ENCODE assay signal across 9 mouse cellular contexts in the genomic region with DNA sequence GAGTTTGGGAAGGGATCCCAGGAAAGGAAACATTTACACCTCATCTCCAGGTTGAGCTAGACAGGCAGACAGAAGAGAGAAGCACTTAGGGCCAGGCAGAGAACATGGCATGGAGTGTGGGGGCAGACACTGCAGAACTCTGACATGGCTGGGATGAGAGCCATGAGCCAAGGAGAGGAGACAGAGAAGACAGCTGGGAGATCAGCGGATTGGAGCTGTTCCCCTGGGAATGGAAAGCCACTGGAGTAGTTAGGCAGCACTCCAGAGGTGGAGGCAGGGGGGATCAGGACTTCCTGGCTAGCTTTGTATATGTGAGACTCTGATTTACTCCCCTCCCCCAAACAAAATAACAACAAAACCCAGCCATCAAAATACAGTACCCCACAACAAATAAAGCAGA. TPM values are rescaled to one million over a fixed set of nuclear protein-coding genes. Genes with fewer than 3 reads are reported as not detected.
DNase-seq lines count a peak whose midpoint lies in the region; ATAC-seq and TF ChIP-seq lines count a peak whose summit lies in the region.
"Had no signal": no experiment of that assay in that cellular context is flagged by ENCODE, and none has a peak within 500 bp of the region (broad histone marks: within the 10 kb centered on the region; RNA-seq: fewer than 3 reads in every experiment).

No protein-coding gene starts in this region.

- 32% methylated on average over 1 of the region's 1 CpGs for WGBS in hindbrain, embryonic 16.5 days
- 33% methylated on average over 1 of the region's 1 CpGs for WGBS in hindbrain, embryonic 13.5 days
- WGBS in lung, postnatal 0 days, result 40% methylated on average over 1 of the region's 1 CpGs

- no peak overlapping the region for H3K9ac ChIP-seq in hindbrain, embryonic 16.5 days (ENCODE audit: low read depth, low read length)
- H3K9ac ChIP-seq in hindbrain, embryonic 13.5 days, result no peak overlapping the region
- H3K9ac ChIP-seq in lung, postnatal 0 days (replicated peaks; ENCODE audit: low read depth), result no peak overlapping the region
- H3K9ac ChIP-seq: forebrain, embryonic 15.5 days had no signal

- no peak overlapping the region for H3K4me3 ChIP-seq in hindbrain, embryonic 16.5 days (ENCODE audit: low read length)
- H3K4me3 ChIP-seq in hindbrain, embryonic 13.5 days, result no peak overlapping the region
- H3K4me3 ChIP-seq in lung, postnatal 0 days (ENCODE audit: low read depth, low read length), result no peak overlapping the region
- H3K4me3 ChIP-seq: forebrain, embryonic 15.5 days; hindbrain, embryonic 10.5 days had no signal

- peaks cover 31% of the 10 kb centered on the region for H3K4me1 ChIP-seq in hindbrain, embryonic 16.5 days (ENCODE audit: control insufficient read depth, insufficient read depth, low read depth, low read length)
- peaks cover 74% of the 10 kb centered on the region for H3K4me1 ChIP-seq in hindbrain, embryonic 13.5 days (replicated peaks)
- H3K4me1 ChIP-seq in lung, postnatal 0 days (ENCODE audit: insufficient read depth, low read depth, low read length), result peaks cover 56% of the 10 kb centered on the region

- H3K27me3 ChIP-seq in hindbrain, embryonic 16.5 days (replicated peaks; ENCODE audit: control insufficient read depth, insufficient read depth, low read length), result no peaks in the 10 kb centered on the region
- H3K27me3 ChIP-seq in hindbrain, embryonic 13.5 days, result no peaks in the 10 kb centered on the region
- no peaks in the 10 kb centered on the region for H3K27me3 ChIP-seq in lung, postnatal 0 days (replicated peaks; ENCODE audit: insufficient read depth, low read length)
- H3K27me3 ChIP-seq: forebrain, embryonic 15.5 days had no signal

- DNase-seq in MN1 (ENCODE audit: low spot score) (peak; percentile 64), adipocyte (ENCODE audit: low spot score) (peak; percentile 66)
- peak; percentile 66 for DNase-seq in lung, postnatal 0 days (ENCODE audit: low spot score)
- DNase-seq in cerebellum, postnatal 25 days, result no peak

- no peak for TF ChIP-seq CTCF in lung, postnatal 0 days (IDR thresholded peaks at IDR 0.05)

- H3K36me3 ChIP-seq in hindbrain, embryonic 16.5 days (ENCODE audit: control insufficient read depth, insufficient read depth, low read length), result no peaks in the 10 kb centered on the region
- H3K36me3 ChIP-seq in hindbrain, embryonic 13.5 days, result no peaks in the 10 kb centered on the region
- H3K36me3 ChIP-seq in lung, postnatal 0 days (ENCODE audit: insufficient read depth, low read length), result no peaks in the 10 kb centered on the region
- H3K36me3 ChIP-seq: forebrain, embryonic 15.5 days; hindbrain, embryonic 10.5 days had no signal

- no peak for TF ChIP-seq EP300 in lung, postnatal 0 days (IDR thresholded peaks at IDR 0.05)

- no peak overlapping the region for H3K27ac ChIP-seq in hindbrain, embryonic 16.5 days (ENCODE audit: low read depth, low read length)
- no peak overlapping the region for H3K27ac ChIP-seq in hindbrain, embryonic 13.5 days
- H3K27ac ChIP-seq in lung, postnatal 0 days (ENCODE audit: low read length), result peak overlapping the region; percentile 55

- no peak overlapping the region for H3K4me2 ChIP-seq in hindbrain, embryonic 16.5 days (ENCODE audit: low read length)
- H3K4me2 ChIP-seq in hindbrain, embryonic 13.5 days, result no peak overlapping the region
- H3K4me2 ChIP-seq in lung, postnatal 0 days (replicated peaks; ENCODE audit: low read depth, low read length), result no peak overlapping the region; the same call in 1 of the 2 replicates
- H3K4me2 ChIP-seq: forebrain, embryonic 15.5 days had no signal

- peak; percentile 41 for ATAC-seq in hindbrain, embryonic 16.5 days
- ATAC-seq in hindbrain, embryonic 13.5 days (ENCODE audit: low FRiP score), result no peak
- peak; percentile 56; the same call in 1 of the 2 replicates for ATAC-seq in lung, postnatal 0 days
- ATAC-seq in inflammation-experienced regulatory T-cells, adult 6 months, result no peak

- H3K9me3 ChIP-seq in hindbrain, embryonic 16.5 days (ENCODE audit: control insufficient read depth, low read length), result no peaks in the 10 kb centered on the region
- no peaks in the 10 kb centered on the region for H3K9me3 ChIP-seq in hindbrain, embryonic 13.5 days
- H3K9me3 ChIP-seq in lung, postnatal 0 days (ENCODE audit: low read length), result no peaks in the 10 kb centered on the region
- H3K9me3 ChIP-seq: forebrain, embryonic 15.5 days; hindbrain, embryonic 10.5 days had no signal

RNA-seq across cellular contexts. Expression of gene Ryk, which starts 7.1 kb away (rescaled TPM):
- 8.9 and 9.9 TPM in 2 replicates for polyA plus RNA-seq in hindbrain, embryonic 16.5 days (2015; fragmentation: Nextera tagmentation; extraction: Ambion mirVana)
- 10.9 and 11.0 TPM in 2 replicates for polyA plus RNA-seq in hindbrain, embryonic 13.5 days (2015; fragmentation: Nextera tagmentation; extraction: Ambion mirVana)
- polyA plus RNA-seq in lung, postnatal 0 days (2015; fragmentation: Nextera tagmentation; extraction: Ambion mirVana), result 23.2 and 23.9 TPM in 2 replicates
- polyA plus RNA-seq in inflammation-experienced regulatory T-cells, adult 6 months (2017; shearing (Covaris generic)), result 1 to 10 TPM; 2.6 to 3.2 (median 3.1) TPM

Comparison
In these comparisons a context has a peak if more than half of its experiments do, and no peak if none do; other contexts are left out.
1. ATAC-seq: peak in hindbrain, embryonic 16.5 days (single experiment) and lung, postnatal 0 days (single experiment); none in hindbrain, embryonic 13.5 days (single experiment) and inflammation-experienced regulatory T-cells, adult 6 months (single experiment).
2. DNase-seq: peak in MN1 (single experiment), adipocyte (single experiment) and lung, postnatal 0 days (single experiment); none in cerebellum, postnatal 25 days (0 of 2).